Mouse (Mus musculus) E14TG2a.4 (cell line): ENCODE measurements around the gene Ninl.

ENCODE experiments used
- CTCF ChIP-seq: conservative IDR thresholded peaks from 2 replicates; pipeline ENCODE4 v1.5.1; 2014; ENCODE audit warnings: low read length
- NANOG ChIP-seq: IDR thresholded peaks from 2 replicates; pipeline ENCODE4 v1.6.1; 2014; ENCODE audit warnings: borderline replicate concordance, low read length, mixed read lengths

DNA sequence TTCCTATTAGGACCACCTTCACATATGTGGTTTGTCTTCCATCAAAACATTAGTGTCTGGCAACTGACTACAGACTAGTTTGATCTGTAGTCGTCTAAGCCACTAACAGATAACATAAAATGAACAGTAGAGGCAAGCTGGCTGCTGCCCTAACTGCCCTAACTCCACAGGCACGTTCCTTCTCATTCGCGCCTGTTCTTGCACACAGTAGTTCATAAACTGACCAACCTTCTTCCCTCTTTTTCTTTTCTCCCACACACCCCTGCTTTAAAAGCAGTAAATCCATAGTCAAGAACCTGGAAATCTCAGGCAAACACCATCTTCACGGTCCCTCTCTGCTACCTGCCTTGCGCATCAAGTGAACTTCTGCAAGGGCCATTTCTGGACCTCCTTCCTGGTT, 31.2 kb downstream of the Ninl start:
- TF ChIP-seq CTCF (no peak), NANOG (no peak)
